Mouse (Mus musculus) retina, adult 2 months (tissue): Measurements from ENCODE around the gene Shisal1.

Experiments
- DNase-seq: peaks from one replicate; pipeline ENCODE4 v3.0.0-alpha.2; 2012; ENCODE audit warnings: low read depth, low spot score

Shisal1 gene

DNA sequence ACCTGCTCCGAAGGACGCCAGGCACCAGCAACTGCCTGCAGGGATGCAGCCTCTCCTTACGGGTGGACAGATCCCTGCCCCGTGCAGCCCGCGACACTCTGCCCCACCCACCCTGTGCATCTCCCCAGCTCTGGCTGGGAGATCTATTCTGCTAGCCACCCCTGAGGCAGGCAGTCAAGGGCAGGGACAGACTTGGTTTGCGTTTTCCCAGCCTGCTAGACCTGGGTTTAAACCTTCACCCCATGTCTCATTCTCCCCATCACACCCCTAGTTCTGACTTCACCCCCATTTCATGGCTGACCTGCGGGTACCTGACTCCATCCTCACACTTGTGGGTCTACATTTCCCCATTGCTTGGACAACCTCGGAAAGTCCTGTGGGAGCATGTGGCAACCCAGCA, at the start of gene Shisal1:
Gene Shisal1, minus strand, starts transcription at position 101 of the 400 bp plus-strand sequence.
- no peak for DNase-seq

DNA sequence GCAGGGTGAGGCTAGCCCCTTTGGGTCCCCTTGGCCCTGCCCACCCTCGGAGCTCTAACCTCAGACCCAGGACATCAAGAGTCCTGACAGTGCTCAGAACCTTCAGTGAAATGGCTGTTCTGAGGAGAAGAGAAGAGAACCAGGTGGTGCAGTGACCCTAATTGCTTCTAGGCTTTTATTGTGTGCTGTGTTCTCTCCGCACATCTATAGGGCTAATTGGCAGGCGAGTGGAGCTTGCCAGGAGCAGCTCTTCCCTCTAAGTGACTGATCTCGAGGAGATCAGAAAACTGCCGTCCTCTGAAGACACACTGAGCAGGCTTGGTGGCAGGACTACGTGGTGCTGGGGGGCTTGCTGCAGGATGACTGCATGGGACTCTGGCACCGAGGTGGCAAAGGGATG, 43.6 kb upstream of the Shisal1 start:
- DNase-seq, result no peak

DNA sequence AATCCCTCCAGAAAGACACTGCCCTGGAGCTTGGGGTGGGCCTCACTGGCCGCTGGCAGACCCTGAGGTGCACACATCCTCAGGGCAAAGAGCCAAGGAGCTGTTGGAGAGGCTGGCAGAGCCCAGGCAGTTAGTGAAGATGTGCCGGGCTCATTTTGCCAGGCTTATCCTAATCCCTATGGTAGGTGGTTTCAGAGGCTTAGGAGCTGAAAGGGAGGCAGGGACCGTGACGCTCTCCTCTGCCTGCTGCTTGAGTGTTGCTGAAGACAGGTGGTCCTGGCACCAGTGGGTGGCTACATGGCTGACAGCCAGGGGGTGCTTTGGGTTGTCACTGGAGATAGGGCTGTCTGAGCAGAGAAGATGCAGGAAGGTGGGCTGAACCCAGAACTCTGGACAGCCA, 37.4 kb upstream of the Shisal1 start:
- DNase-seq, result no peak

DNA sequence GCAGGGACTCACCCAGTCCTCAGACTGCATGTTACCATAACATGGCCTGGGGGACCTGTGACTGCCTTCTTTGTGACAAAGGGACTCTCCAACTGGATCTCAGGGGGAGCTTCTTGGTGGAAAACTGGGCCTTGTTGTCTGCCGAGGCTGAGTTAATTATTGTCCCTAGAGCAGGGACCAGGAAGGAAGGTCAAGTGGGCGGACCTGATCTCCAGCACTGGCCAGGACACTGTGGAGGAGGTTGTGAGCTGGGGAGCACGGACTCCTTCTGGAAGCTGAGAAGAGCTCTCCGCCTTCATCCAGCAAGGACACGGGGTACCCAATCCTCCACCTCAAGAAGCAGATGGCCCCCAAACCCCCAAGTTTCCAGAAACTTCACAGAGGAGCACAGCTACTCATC, 36.7 kb upstream of the Shisal1 start:
- DNase-seq, result no peak

GRCm38 (mm10) chr15:84481259-84481877, 34.5 kb upstream of the Shisal1 start:
- no peak for DNase-seq

DNA sequence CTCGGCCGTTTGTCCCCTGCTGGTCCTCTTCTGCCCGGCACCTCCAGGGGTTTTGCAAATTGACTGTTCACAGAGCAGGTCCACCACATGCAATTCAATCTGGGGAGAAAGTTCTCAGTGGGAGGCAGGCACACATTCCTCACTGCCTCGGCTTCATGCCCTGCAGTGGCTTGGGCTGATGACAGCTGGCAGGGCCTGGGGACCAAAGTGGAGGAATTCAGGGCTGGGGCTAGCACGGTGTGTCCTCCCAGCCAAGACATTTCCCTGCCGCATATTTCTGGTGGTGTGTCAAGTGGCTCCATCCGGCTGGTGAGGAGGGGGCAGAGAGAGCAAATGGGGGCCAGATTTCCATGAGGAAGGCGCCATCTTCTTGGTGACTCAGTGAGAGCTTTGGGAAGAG, 22.5 kb upstream of the Shisal1 start:
- no peak for DNase-seq

DNA sequence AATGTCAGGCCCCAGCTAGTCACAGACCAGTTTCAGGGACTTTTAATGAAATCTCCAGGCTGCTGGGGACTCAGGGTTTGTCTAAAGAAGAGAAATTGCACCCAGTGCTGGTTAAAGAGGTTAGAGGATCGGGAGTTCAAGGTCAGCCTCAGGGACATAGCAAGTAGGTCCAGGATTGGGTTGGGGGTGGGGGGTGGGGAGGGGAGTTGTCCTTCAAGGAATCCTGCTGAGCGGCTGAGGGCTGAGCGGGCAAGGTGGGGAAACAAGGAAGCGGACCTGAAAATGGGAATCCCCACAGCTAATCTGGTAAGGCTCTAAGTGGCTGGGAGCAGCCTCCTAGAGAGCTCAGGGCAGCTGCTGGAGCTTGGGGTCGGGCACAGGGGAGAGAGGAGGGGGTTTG, 20.9 kb upstream of the Shisal1 start:
- no peak for DNase-seq

GRCm38 (mm10) chr15:84466458-84467267, 19.8 kb upstream of the Shisal1 start:
- no peak for DNase-seq

DNA sequence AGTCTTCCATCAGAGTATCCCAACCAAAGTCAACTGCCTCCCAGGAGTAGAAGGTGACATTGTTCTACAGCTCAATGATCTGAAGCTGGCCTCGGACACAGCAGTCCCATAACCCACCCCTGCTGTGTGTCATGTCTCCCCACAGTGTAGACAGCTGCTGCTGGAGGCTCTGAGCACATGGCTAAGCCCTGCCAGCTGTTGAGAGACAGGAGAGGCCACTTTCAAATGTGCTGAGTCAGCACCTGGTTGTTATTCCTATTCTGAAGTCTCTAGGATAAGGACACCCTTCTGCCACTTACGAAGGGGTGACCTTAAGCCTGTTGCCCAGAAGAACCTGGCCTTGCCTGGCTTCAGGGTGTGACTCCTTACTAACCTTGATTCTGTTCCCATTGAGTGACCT, 14.5 kb upstream of the Shisal1 start:
- no peak for DNase-seq

DNA sequence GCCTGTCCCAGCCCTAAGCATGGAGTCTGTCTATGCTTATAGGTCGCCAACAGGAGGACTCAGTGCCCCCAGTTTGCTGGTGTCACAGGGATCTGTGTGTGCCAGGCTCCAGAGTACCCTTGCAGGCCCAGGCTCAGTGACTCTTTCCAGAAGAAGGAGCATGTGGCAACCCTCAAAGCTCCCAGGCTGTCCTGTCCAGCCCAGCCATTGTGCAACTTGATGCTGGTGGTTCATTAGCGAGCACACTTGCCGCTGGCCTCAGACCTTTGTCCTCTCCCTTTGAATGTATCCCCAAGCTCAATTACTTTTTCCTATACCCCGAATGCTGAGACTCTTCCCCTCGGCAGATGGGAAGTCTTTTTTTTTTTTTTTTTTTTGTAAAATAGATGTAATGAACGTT, 12.1 kb upstream of the Shisal1 start:
- no peak for DNase-seq

DNA sequence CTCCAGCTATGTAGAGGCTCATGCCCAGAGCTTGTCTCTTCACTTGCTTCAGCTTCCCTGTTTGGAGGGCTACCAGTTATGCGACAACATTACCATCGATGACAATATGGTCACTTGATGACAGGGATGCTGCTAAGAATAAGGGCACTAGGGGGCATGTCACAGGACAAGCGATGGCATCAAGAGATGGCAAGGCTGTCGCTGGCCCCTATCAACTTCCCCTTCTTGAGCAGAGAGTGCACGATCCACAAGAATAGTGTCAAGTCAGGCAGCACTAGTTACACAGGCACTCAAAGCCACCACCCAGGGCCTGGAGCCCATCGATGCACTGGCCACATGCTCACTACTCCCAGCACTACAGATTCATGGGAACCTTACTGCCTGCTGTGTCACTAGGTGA, 8.4 kb upstream of the Shisal1 start:
- no peak for DNase-seq

DNA sequence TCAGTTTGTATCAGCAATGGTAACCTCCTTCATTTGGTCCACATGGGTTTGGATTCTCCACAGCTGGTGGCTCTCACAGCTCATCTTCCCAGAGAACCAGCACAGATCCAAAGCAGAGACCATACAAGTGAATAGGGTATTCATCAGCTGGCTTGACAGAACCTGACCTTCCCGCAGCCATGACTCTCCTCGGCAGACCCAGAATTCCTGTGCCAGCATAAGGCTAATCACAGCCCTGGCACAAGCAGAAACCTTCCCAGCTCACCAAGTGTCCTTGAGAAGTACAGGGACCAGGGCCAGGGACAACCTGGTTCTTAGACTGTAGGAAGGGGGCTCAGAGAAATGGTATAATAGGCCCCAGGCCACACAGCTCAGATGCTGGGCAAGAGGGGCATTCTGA, 6.2 kb upstream of the Shisal1 start:
- no peak for DNase-seq

DNA sequence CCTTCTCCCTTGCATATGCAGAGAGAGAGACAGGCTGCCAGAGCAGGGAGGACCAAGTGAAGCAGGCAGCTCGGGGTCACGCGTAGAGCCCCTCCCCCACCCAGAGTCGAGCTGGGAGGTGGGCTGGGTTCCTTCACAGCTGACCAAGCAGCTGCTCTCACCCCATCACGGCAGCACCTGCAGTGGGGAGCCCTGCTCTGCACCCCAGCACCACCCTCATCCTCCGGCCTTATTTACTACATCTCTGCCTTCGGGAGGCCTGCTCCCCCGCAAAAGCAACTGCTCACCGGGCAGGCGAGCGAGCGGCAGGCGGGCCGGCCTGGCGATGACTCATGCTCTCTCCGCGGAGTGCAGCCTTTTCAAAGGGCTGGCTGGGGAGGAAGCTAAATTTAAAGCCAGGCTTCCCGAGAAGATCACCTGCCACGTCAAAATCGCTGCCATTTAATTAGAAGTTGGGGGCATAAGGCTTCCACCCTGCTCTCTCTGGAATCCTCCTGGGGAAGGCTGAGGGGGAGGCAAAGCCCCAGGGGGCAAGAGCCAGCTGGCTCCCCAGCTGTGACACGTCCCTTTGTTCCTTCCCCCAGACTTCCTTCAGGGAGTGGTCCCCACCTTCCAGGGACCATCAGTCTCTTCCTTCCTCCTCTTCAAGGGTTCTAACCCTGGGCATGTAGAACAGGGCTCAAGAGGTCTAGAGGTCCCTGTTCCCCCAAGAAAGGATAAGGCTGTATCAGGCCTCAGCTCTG, 3.7 kb upstream of the Shisal1 start:
- DNase-seq, result no peak

GRCm38 (mm10) chr15:84445812-84446716, 833 bp downstream of the Shisal1 start:
- DNase-seq, result no peak

- no peak for DNase-seq
These were observed 2.7 kb downstream of the Shisal1 start for GRCm38 (mm10) chr15:84444181-84444580.

DNA sequence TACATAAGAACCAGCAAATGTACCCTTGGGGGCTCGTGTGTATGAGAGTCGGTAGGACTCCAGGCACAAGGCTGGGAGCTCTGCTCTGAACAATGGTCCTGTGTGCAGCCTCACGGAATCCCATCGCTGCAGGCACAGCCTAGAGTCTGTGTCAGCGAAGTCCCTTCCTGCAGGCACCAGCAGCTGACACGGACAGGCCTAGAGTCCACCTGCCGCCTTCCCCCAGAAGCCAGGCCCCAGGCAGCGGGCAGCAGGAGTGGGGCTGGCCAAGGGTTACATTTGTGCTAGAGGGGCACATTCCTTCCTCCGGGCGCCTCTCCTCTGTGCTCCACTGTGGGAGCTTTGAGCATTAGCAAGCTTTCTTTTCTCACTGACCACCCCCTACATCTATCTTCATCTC, 3.3 kb downstream of the Shisal1 start:
- no peak for DNase-seq

DNA sequence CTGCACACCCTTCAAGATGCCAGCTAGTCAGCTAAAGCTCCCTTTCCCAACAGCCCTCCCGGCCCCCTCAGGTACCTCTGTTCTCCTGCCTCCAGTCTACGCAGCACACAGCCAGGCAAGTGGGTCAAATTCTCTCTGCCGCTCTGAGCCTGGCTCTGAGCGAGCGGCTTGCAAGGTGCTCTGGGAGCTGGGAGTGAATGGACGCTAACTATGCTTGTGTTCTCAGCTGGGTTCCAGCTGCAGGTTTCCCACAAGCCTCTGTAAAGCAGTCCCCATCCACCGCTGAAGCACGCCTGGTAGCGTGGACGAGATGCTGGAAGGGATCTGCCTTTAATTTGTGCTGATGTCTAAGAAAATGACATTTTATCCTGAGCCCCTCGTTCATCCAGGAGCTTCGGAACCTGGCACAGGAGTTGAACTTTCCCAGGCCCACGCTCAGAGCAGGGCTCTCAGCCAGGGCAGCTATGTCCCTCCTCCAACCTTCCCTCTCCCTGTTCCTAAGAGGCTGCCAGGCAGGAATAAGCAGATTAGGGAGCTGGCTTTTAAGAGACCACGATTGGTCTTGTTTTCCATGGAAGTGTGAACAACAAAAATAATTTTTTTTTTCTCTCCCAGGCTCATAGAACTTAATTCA, 5.1 kb downstream of the Shisal1 start:
- DNase-seq, result no peak

DNA sequence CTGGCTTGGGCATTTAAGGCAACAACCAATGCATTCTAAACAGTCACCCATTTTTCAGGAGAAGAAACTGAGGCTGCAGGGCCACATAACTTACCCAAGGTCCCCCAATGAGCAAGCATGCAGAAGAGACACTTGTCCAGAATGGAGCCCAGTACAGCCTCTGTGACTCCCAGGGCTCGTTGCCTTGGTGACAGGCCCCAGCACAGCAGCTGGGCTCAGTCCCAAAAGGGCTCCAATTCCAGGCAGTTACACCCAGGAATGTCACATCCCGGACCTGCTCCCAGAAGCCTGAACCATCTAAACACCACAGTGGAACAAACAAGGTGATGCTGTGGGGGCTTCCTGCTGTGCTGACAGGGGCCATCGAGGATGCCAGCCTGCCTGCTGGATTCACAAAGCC, 6.1 kb downstream of the Shisal1 start:
- DNase-seq, result no peak

DNA sequence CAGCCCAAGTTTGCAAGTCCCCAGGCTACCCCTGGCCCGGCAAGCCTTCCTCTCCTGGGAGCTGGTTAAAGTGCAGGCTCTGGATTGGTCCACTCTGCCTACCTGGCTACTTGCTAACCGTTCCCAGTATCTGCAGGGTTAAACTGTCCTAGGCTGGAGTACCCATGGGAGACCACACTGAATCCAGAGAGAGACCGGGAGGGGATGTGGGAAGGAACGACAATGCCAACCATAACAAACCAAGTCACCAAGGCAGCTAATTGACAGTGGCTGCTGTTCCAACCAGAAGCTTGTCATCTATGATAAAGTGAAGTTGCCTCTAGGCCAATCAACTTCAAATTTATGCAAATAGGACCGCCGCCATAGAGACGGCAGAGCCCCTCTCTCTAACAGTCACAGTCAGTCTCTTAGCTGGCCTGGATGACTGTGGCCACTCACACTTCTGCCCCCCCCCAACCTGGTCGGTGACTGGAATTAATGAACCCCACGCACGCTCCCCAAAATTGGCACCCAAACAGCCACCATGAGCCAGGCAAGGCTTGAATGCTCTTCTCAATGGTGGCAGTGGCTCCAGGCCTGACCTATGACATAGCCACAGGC, 13.2 kb downstream of the Shisal1 start:
- no peak for DNase-seq

- no peak for DNase-seq
These were observed 16.4 kb downstream of the Shisal1 start for GRCm38 (mm10) chr15:84430482-84430881.

GRCm38 (mm10) chr15:84427624-84428023, 19.3 kb downstream of the Shisal1 start:
- no peak for DNase-seq
